Mouse (Mus musculus): ENCODE measurements around the gene Cebpb. TPM values are rescaled to one million over a fixed set of nuclear protein-coding genes. Genes with fewer than 3 reads are reported as not detected.
"Not testable (repeated sequence)": the region's sequence is repeated elsewhere in the genome, so short reads cannot be mapped to it uniquely, and the experiment has no call there.

Gene Cebpb
- 4.3 and 4.7 TPM in 2 replicates for polyA plus RNA-seq (2012)

- peaks cover 8% of the 10 kb centered on the region for H3K36me3 ChIP-seq (ENCODE audit: control insufficient read depth)
- TF ChIP-seq GATA1 (IDR thresholded peaks at IDR 0.05; ENCODE audit: low read length) (no peak), TAL1 (IDR thresholded peaks at IDR 0.05; ENCODE audit: low read length) (no peak)
- peaks cover 58% of the 10 kb centered on the region for H3K27me3 ChIP-seq (ENCODE audit: control insufficient read depth)
- H3K4me3 ChIP-seq (replicated peaks), result peak within 1 kb of the TSS; percentile 75
- H3K9me3 ChIP-seq (ENCODE audit: control insufficient read depth, low read length), result no peaks in the 10 kb centered on the region
- peaks cover 44% of the 10 kb centered on the region for H3K4me1 ChIP-seq (ENCODE audit: control insufficient read depth)
Measured at GRCm38 (mm10) chr2:167688498-167689451, at the start of gene Cebpb. Cebpb (plus strand) TSS chr2:167688915.

GRCm38 (mm10) chr2:167640279-167640678, 48.4 kb upstream of the Cebpb start:
- Histone ChIP-seq H3K4me1 (ENCODE audit: control insufficient read depth) (peaks cover 28% of the 10 kb centered on the region), H3K9me3 (ENCODE audit: control insufficient read depth, low read length) (peaks cover 3% of the 10 kb centered on the region), H3K4me3 (replicated peaks) (no peak overlapping the region), H3K36me3 (ENCODE audit: control insufficient read depth) (peaks cover 24% of the 10 kb centered on the region), H3K27me3 (ENCODE audit: control insufficient read depth) (no peaks in the 10 kb centered on the region)
- TF ChIP-seq TAL1 (IDR thresholded peaks at IDR 0.05; ENCODE audit: low read length) (no peak), GATA1 (IDR thresholded peaks at IDR 0.05; ENCODE audit: low read length) (no peak)

- H3K9me3 ChIP-seq (ENCODE audit: control insufficient read depth, low read length), result peaks cover 3% of the 10 kb centered on the region
- H3K4me1 ChIP-seq (ENCODE audit: control insufficient read depth), result peaks cover 18% of the 10 kb centered on the region
Measured at GRCm38 (mm10) chr2:167641337-167641736, 47.4 kb upstream of the Cebpb start.

GRCm38 (mm10) chr2:167642164-167642563, 46.6 kb upstream of the Cebpb start:
- H3K27me3 ChIP-seq (ENCODE audit: control insufficient read depth), result no peaks in the 10 kb centered on the region
- H3K4me1 ChIP-seq (ENCODE audit: control insufficient read depth), result peaks cover 15% of the 10 kb centered on the region
- H3K9me3 ChIP-seq (ENCODE audit: control insufficient read depth, low read length), result peaks cover 3% of the 10 kb centered on the region
- TF ChIP-seq TAL1 (IDR thresholded peaks at IDR 0.05; ENCODE audit: low read length), result no peak
- TF ChIP-seq GATA1 (IDR thresholded peaks at IDR 0.05; ENCODE audit: low read length), result no peak
- peaks cover 41% of the 10 kb centered on the region for H3K36me3 ChIP-seq (ENCODE audit: control insufficient read depth)
- H3K4me3 ChIP-seq (replicated peaks), result no peak overlapping the region

More at GRCm38 (mm10) chr2:167641337-167641736, 47.4 kb upstream of the Cebpb start:
- Histone ChIP-seq H3K4me3 (replicated peaks) (no peak overlapping the region), H3K27me3 (ENCODE audit: control insufficient read depth) (no peaks in the 10 kb centered on the region), H3K36me3 (ENCODE audit: control insufficient read depth) (peaks cover 34% of the 10 kb centered on the region)
- no peak for TF ChIP-seq TAL1 (IDR thresholded peaks at IDR 0.05; ENCODE audit: low read length)
- TF ChIP-seq GATA1 (IDR thresholded peaks at IDR 0.05; ENCODE audit: low read length), result no peak

GRCm38 (mm10) chr2:167643356-167644052, 45.2 kb upstream of the Cebpb start:
- H3K4me3 ChIP-seq (replicated peaks); H3K4me1 ChIP-seq (ENCODE audit: control insufficient read depth); H3K27me3 ChIP-seq (ENCODE audit: control insufficient read depth); H3K9me3 ChIP-seq (ENCODE audit: control insufficient read depth, low read length): not testable (repeated sequence)
- H3K36me3 ChIP-seq (ENCODE audit: control insufficient read depth), result peaks cover 51% of the 10 kb centered on the region

GRCm38 (mm10) chr2:167646411-167646810, 42.3 kb upstream of the Cebpb start:
- peaks cover 1% of the 10 kb centered on the region for H3K4me1 ChIP-seq (ENCODE audit: control insufficient read depth)
- H3K4me3 ChIP-seq (replicated peaks), result no peak overlapping the region
- TF ChIP-seq GATA1 (IDR thresholded peaks at IDR 0.05; ENCODE audit: low read length) (no peak), TAL1 (IDR thresholded peaks at IDR 0.05; ENCODE audit: low read length) (no peak)
- H3K27me3 ChIP-seq (ENCODE audit: control insufficient read depth), result no peaks in the 10 kb centered on the region
- no peaks in the 10 kb centered on the region for H3K9me3 ChIP-seq (ENCODE audit: control insufficient read depth, low read length)
- peaks cover 70% of the 10 kb centered on the region for H3K36me3 ChIP-seq (ENCODE audit: control insufficient read depth)

GRCm38 (mm10) chr2:167649290-167650032, 39.3 kb upstream of the Cebpb start:
- H3K4me3 ChIP-seq (replicated peaks), result no peak overlapping the region
- no peaks in the 10 kb centered on the region for H3K9me3 ChIP-seq (ENCODE audit: control insufficient read depth, low read length)
- TF ChIP-seq GATA1 (IDR thresholded peaks at IDR 0.05; ENCODE audit: low read length), result no peak
- TF ChIP-seq TAL1 (IDR thresholded peaks at IDR 0.05; ENCODE audit: low read length), result no peak
- peaks cover 9% of the 10 kb centered on the region for H3K4me1 ChIP-seq (ENCODE audit: control insufficient read depth)
- peaks cover 84% of the 10 kb centered on the region for H3K36me3 ChIP-seq (ENCODE audit: control insufficient read depth)
- no peaks in the 10 kb centered on the region for H3K27me3 ChIP-seq (ENCODE audit: control insufficient read depth)

- TF ChIP-seq GATA1 (IDR thresholded peaks at IDR 0.05; ENCODE audit: low read length), result no peak
- no peak for TF ChIP-seq TAL1 (IDR thresholded peaks at IDR 0.05; ENCODE audit: low read length)
- peaks cover 12% of the 10 kb centered on the region for H3K4me1 ChIP-seq (ENCODE audit: control insufficient read depth)
- H3K36me3 ChIP-seq (ENCODE audit: control insufficient read depth), result peaks cover 73% of the 10 kb centered on the region
- no peaks in the 10 kb centered on the region for H3K27me3 ChIP-seq (ENCODE audit: control insufficient read depth)
- no peaks in the 10 kb centered on the region for H3K9me3 ChIP-seq (ENCODE audit: control insufficient read depth, low read length)
- no peak overlapping the region for H3K4me3 ChIP-seq (replicated peaks)
Measured at GRCm38 (mm10) chr2:167651622-167652021, 37.1 kb upstream of the Cebpb start.

All from erythroblast, embryonic 14.5 days (primary cell).